Mouse (Mus musculus): ENCODE results near the gene Enc1. TPM values are rescaled to one million over a fixed set of nuclear protein-coding genes. Genes with fewer than 3 reads are reported as not detected.

Gene Enc1
- polyA plus RNA-seq, 1 experiment from 2014 or later: 0.86 TPM

GRCm38 (mm10) chr13:97237700-97238099 is 3.2 kb upstream of the Enc1 start:
- H3K36me3 ChIP-seq (ENCODE audit: control insufficient read depth, insufficient read depth): no peaks in the 10 kb centered on the region
- no peak overlapping the region for H3K4me2 ChIP-seq (ENCODE audit: low read depth, low read length)
- no peak overlapping the region for H3K9ac ChIP-seq (ENCODE audit: low read depth, low read length)
- no peak overlapping the region for H3K4me3 ChIP-seq (ENCODE audit: low read depth, low read length)
- no peaks in the 10 kb centered on the region for H3K9me3 ChIP-seq (replicated peaks; ENCODE audit: control insufficient read depth, low read length)
- H3K27me3 ChIP-seq (ENCODE audit: control insufficient read depth, insufficient read depth, low read depth, low read length): peaks cover 31% of the 10 kb centered on the region
- peaks cover 3% of the 10 kb centered on the region; the same call in 1 of the 2 replicates for H3K4me1 ChIP-seq (ENCODE audit: control insufficient read depth, low read depth, low read length)
- H3K27ac ChIP-seq (ENCODE audit: low read length): no peak overlapping the region
- 58% methylated on average over 3 of the region's 3 CpGs for WGBS (ENCODE audit: insufficient replicate concordance)
- ATAC-seq (ENCODE audit: low read depth): no peak

- ATAC-seq (ENCODE audit: low read depth): no peak
- Histone ChIP-seq H3K27me3 (ENCODE audit: control insufficient read depth, insufficient read depth, low read depth, low read length) (peaks cover 31% of the 10 kb centered on the region), H3K36me3 (ENCODE audit: control insufficient read depth, insufficient read depth) (no peaks in the 10 kb centered on the region), H3K27ac (ENCODE audit: low read length) (no peak overlapping the region), H3K4me3 (ENCODE audit: low read depth, low read length) (no peak overlapping the region), H3K4me2 (ENCODE audit: low read depth, low read length) (no peak overlapping the region), H3K4me1 (ENCODE audit: control insufficient read depth, low read depth, low read length) (peaks cover 3% of the 10 kb centered on the region; the same call in 1 of the 2 replicates), H3K9me3 (replicated peaks; ENCODE audit: control insufficient read depth, low read length) (no peaks in the 10 kb centered on the region), H3K9ac (ENCODE audit: low read depth, low read length) (no peak overlapping the region)
- 27% methylated on average over 16 of the region's 16 CpGs for WGBS (ENCODE audit: insufficient replicate concordance)
Observed at GRCm38 (mm10) chr13:97238181-97238981, 2.5 kb upstream of the Enc1 start.

- no peak for ATAC-seq (ENCODE audit: low read depth)
- no peak overlapping the region for H3K27ac ChIP-seq (ENCODE audit: low read length)
Observed at GRCm38 (mm10) chr13:97239343-97240180, 1.3 kb upstream of the Enc1 start.

GRCm38 (mm10) chr13:97240279-97240964 is 483 bp upstream of the Enc1 start:
- Histone ChIP-seq H3K9ac (ENCODE audit: low read depth, low read length) (peak overlapping the region; percentile 67), H3K9me3 (replicated peaks; ENCODE audit: control insufficient read depth, low read length) (no peaks in the 10 kb centered on the region), H3K4me1 (ENCODE audit: control insufficient read depth, low read depth, low read length) (peaks cover 3% of the 10 kb centered on the region; the same call in 1 of the 2 replicates), H3K4me3 (ENCODE audit: low read depth, low read length) (peak overlapping the region; percentile 70), H3K27ac (ENCODE audit: low read length) (peak overlapping the region; percentile 86), H3K4me2 (ENCODE audit: low read depth, low read length) (peak overlapping the region; percentile 79), H3K36me3 (ENCODE audit: control insufficient read depth, insufficient read depth) (no peaks in the 10 kb centered on the region), H3K27me3 (ENCODE audit: control insufficient read depth, insufficient read depth, low read depth, low read length) (peaks cover 31% of the 10 kb centered on the region)
- WGBS (ENCODE audit: insufficient replicate concordance): under 1% methylated on average over 34 of the region's 36 CpGs
- ATAC-seq (ENCODE audit: low read depth): peak; percentile 37

More at GRCm38 (mm10) chr13:97239343-97240180, 1.3 kb upstream of the Enc1 start:
- Histone ChIP-seq H3K4me1 (ENCODE audit: control insufficient read depth, low read depth, low read length) (peaks cover 3% of the 10 kb centered on the region; the same call in 1 of the 2 replicates), H3K27me3 (ENCODE audit: control insufficient read depth, insufficient read depth, low read depth, low read length) (peaks cover 31% of the 10 kb centered on the region), H3K4me3 (ENCODE audit: low read depth, low read length) (no peak overlapping the region), H3K36me3 (ENCODE audit: control insufficient read depth, insufficient read depth) (no peaks in the 10 kb centered on the region), H3K9me3 (replicated peaks; ENCODE audit: control insufficient read depth, low read length) (no peaks in the 10 kb centered on the region), H3K4me2 (ENCODE audit: low read depth, low read length) (peak overlapping the region; percentile 79; the same call in 1 of the 2 replicates), H3K9ac (ENCODE audit: low read depth, low read length) (no peak overlapping the region)
- 5% methylated on average over 23 of the region's 23 CpGs for WGBS (ENCODE audit: insufficient replicate concordance)

- H3K4me1 ChIP-seq (ENCODE audit: control insufficient read depth, low read depth, low read length): peaks cover 3% of the 10 kb centered on the region; the same call in 1 of the 2 replicates
- ATAC-seq (ENCODE audit: low read depth): no peak
- peak overlapping the region; percentile 53 for H3K27ac ChIP-seq (ENCODE audit: low read length)
- H3K4me3 ChIP-seq (ENCODE audit: low read depth, low read length): peak overlapping the region; percentile 70
- WGBS (ENCODE audit: insufficient replicate concordance): under 1% methylated on average over 20 of the region's 20 CpGs
- no peaks in the 10 kb centered on the region; the same call in 1 of the 2 replicates for H3K36me3 ChIP-seq (ENCODE audit: control insufficient read depth, insufficient read depth)
- peak overlapping the region; percentile 79 for H3K4me2 ChIP-seq (ENCODE audit: low read depth, low read length)
- no peaks in the 10 kb centered on the region for H3K9me3 ChIP-seq (replicated peaks; ENCODE audit: control insufficient read depth, low read length)
- H3K9ac ChIP-seq (ENCODE audit: low read depth, low read length): peak overlapping the region; percentile 74
- peaks cover 31% of the 10 kb centered on the region for H3K27me3 ChIP-seq (ENCODE audit: control insufficient read depth, insufficient read depth, low read depth, low read length)
Observed at GRCm38 (mm10) chr13:97241787-97242280, 929 bp downstream of the Enc1 start.

GRCm38 (mm10) chr13:97242716-97243115 is 1.8 kb downstream of the Enc1 start:
- H3K4me1 ChIP-seq (ENCODE audit: control insufficient read depth, low read depth, low read length): peaks cover 3% of the 10 kb centered on the region; the same call in 1 of the 2 replicates
- H3K27me3 ChIP-seq (ENCODE audit: control insufficient read depth, insufficient read depth, low read depth, low read length): peaks cover 31% of the 10 kb centered on the region
- no peak overlapping the region for H3K27ac ChIP-seq (ENCODE audit: low read length)
- H3K4me2 ChIP-seq (ENCODE audit: low read depth, low read length): peak overlapping the region; percentile 79
- H3K9me3 ChIP-seq (replicated peaks; ENCODE audit: control insufficient read depth, low read length): no peaks in the 10 kb centered on the region
- H3K9ac ChIP-seq (ENCODE audit: low read depth, low read length): no peak overlapping the region
- H3K36me3 ChIP-seq (ENCODE audit: control insufficient read depth, insufficient read depth): no peaks in the 10 kb centered on the region; the same call in 1 of the 2 replicates
- 28% methylated on average over 6 of the region's 6 CpGs for WGBS (ENCODE audit: insufficient replicate concordance)
- peak overlapping the region; percentile 70 for H3K4me3 ChIP-seq (ENCODE audit: low read depth, low read length)
- no peak for ATAC-seq (ENCODE audit: low read depth)

GRCm38 (mm10) chr13:97243962-97244711 is 3.2 kb downstream of the Enc1 start:
- H3K4me3 ChIP-seq (ENCODE audit: low read depth, low read length): no peak overlapping the region
- no peak overlapping the region for H3K27ac ChIP-seq (ENCODE audit: low read length)
- no peak for ATAC-seq (ENCODE audit: low read depth)
- WGBS (ENCODE audit: insufficient replicate concordance): 63% methylated on average over 15 of the region's 15 CpGs
- no peak overlapping the region for H3K9ac ChIP-seq (ENCODE audit: low read depth, low read length)
- H3K9me3 ChIP-seq (replicated peaks; ENCODE audit: control insufficient read depth, low read length): no peaks in the 10 kb centered on the region
- H3K36me3 ChIP-seq (ENCODE audit: control insufficient read depth, insufficient read depth): no peaks in the 10 kb centered on the region; the same call in 1 of the 2 replicates
- peaks cover 26% of the 10 kb centered on the region for H3K27me3 ChIP-seq (ENCODE audit: control insufficient read depth, insufficient read depth, low read depth, low read length)
- H3K4me2 ChIP-seq (ENCODE audit: low read depth, low read length): no peak overlapping the region
- peaks cover 3% of the 10 kb centered on the region; the same call in 1 of the 2 replicates for H3K4me1 ChIP-seq (ENCODE audit: control insufficient read depth, low read depth, low read length)

- Histone ChIP-seq H3K4me1 (ENCODE audit: control insufficient read depth, low read depth, low read length) (peaks cover 3% of the 10 kb centered on the region; the same call in 1 of the 2 replicates), H3K4me3 (ENCODE audit: low read depth, low read length) (no peak overlapping the region), H3K4me2 (ENCODE audit: low read depth, low read length) (no peak overlapping the region), H3K27ac (ENCODE audit: low read length) (no peak overlapping the region), H3K27me3 (ENCODE audit: control insufficient read depth, insufficient read depth, low read depth, low read length) (peaks cover 21% of the 10 kb centered on the region), H3K9me3 (replicated peaks; ENCODE audit: control insufficient read depth, low read length) (no peaks in the 10 kb centered on the region), H3K9ac (ENCODE audit: low read depth, low read length) (no peak overlapping the region), H3K36me3 (ENCODE audit: control insufficient read depth, insufficient read depth) (no peaks in the 10 kb centered on the region; the same call in 1 of the 2 replicates)
- ATAC-seq (ENCODE audit: low read depth): no peak
- WGBS (ENCODE audit: insufficient replicate concordance): 70% methylated on average over 11 of the region's 11 CpGs
Observed at GRCm38 (mm10) chr13:97244712-97245105, 3.8 kb downstream of the Enc1 start.
